Mouse (Mus musculus): ENCODE results near the gene Rab11fip2. TPM values are rescaled to one million over a fixed set of nuclear protein-coding genes. Genes with fewer than 3 reads are reported as not detected.

Rab11fip2 gene
- polyA plus RNA-seq, 1 experiment from 2014 or later, result 7.2 TPM

GRCm38 (mm10) chr19:59905296-59906081 is 38.0 kb downstream of the Rab11fip2 start:
- Histone ChIP-seq H3K27me3 (ENCODE audit: insufficient read depth, low read length) (no peaks in the 10 kb centered on the region), H3K4me1 (replicated peaks; ENCODE audit: insufficient read depth, low read length) (no peaks in the 10 kb centered on the region), H3K27ac (no peak overlapping the region), H3K4me3 (replicated peaks; ENCODE audit: low read depth, low read length) (no peak overlapping the region), H3K36me3 (ENCODE audit: insufficient read depth, low read length) (peaks cover 15% of the 10 kb centered on the region), H3K9me3 (replicated peaks; ENCODE audit: low read length) (no peaks in the 10 kb centered on the region), H3K4me2 (ENCODE audit: low read length) (no peak overlapping the region), H3K9ac (ENCODE audit: low read depth, low read length) (no peak overlapping the region)
- DNase-seq (ENCODE audit: low spot score), result no peak
- TF ChIP-seq CTCF (IDR thresholded peaks at IDR 0.05; ENCODE audit: low read depth), result no peak
- WGBS, result 59% methylated on average over 1 of the region's 1 CpGs
- no peak for ATAC-seq (replicated peaks; ENCODE audit: low FRiP score, low read depth)

GRCm38 (mm10) chr19:59899965-59900364 is 43.5 kb downstream of the Rab11fip2 start:
- no peak for DNase-seq (ENCODE audit: low spot score)
- Histone ChIP-seq H3K9me3 (replicated peaks; ENCODE audit: low read length) (no peaks in the 10 kb centered on the region), H3K4me2 (ENCODE audit: low read length) (no peak overlapping the region), H3K36me3 (ENCODE audit: insufficient read depth, low read length) (0 out of 2 replicates have a peak, but pooled peaks cover 3% of the 10 kb centered on the region), H3K4me1 (replicated peaks; ENCODE audit: insufficient read depth, low read length) (no peaks in the 10 kb centered on the region), H3K27ac (no peak overlapping the region), H3K27me3 (ENCODE audit: insufficient read depth, low read length) (no peaks in the 10 kb centered on the region), H3K9ac (ENCODE audit: low read depth, low read length) (no peak overlapping the region), H3K4me3 (replicated peaks; ENCODE audit: low read depth, low read length) (no peak overlapping the region)
- no peak for TF ChIP-seq CTCF (IDR thresholded peaks at IDR 0.05; ENCODE audit: low read depth)
- 92% methylated on average over 4 of the region's 4 CpGs for WGBS
- no peak for ATAC-seq (replicated peaks; ENCODE audit: low FRiP score, low read depth)

GRCm38 (mm10) chr19:59898301-59898700 is 45.2 kb downstream of the Rab11fip2 start:
- DNase-seq (ENCODE audit: low spot score), result no peak
- 75% methylated on average over 4 of the region's 4 CpGs for WGBS
- no peaks in the 10 kb centered on the region for H3K27me3 ChIP-seq (ENCODE audit: insufficient read depth, low read length)

GRCm38 (mm10) chr19:59889383-59889782 is 54.1 kb downstream of the Rab11fip2 start:
- no peak overlapping the region for H3K9ac ChIP-seq (ENCODE audit: low read depth, low read length)
- H3K4me2 ChIP-seq (ENCODE audit: low read length), result no peak overlapping the region
- H3K27me3 ChIP-seq (ENCODE audit: insufficient read depth, low read length), result no peaks in the 10 kb centered on the region
- DNase-seq (ENCODE audit: low spot score) (no peak), ATAC-seq (replicated peaks; ENCODE audit: low FRiP score, low read depth) (no peak)
- 78% methylated on average over 4 of the region's 4 CpGs for WGBS
- no peaks in the 10 kb centered on the region for H3K36me3 ChIP-seq (ENCODE audit: insufficient read depth, low read length)
- no peaks in the 10 kb centered on the region for H3K9me3 ChIP-seq (replicated peaks; ENCODE audit: low read length)
- H3K4me3 ChIP-seq (replicated peaks; ENCODE audit: low read depth, low read length), result no peak overlapping the region
- no peak for TF ChIP-seq CTCF (IDR thresholded peaks at IDR 0.05; ENCODE audit: low read depth)
- H3K27ac ChIP-seq, result no peak overlapping the region
- no peaks in the 10 kb centered on the region for H3K4me1 ChIP-seq (replicated peaks; ENCODE audit: insufficient read depth, low read length)

More at GRCm38 (mm10) chr19:59898301-59898700, 45.2 kb downstream of the Rab11fip2 start:
- no peak for ATAC-seq (replicated peaks; ENCODE audit: low FRiP score, low read depth)
- 0 out of 2 replicates have a peak, but pooled peaks cover 2% of the 10 kb centered on the region for H3K36me3 ChIP-seq (ENCODE audit: insufficient read depth, low read length)
- H3K27ac ChIP-seq, result no peak overlapping the region
- H3K9me3 ChIP-seq (replicated peaks; ENCODE audit: low read length), result no peaks in the 10 kb centered on the region
- no peak for TF ChIP-seq CTCF (IDR thresholded peaks at IDR 0.05; ENCODE audit: low read depth)
- no peak overlapping the region for H3K4me3 ChIP-seq (replicated peaks; ENCODE audit: low read depth, low read length)
- H3K4me2 ChIP-seq (ENCODE audit: low read length), result no peak overlapping the region
- H3K4me1 ChIP-seq (replicated peaks; ENCODE audit: insufficient read depth, low read length), result no peaks in the 10 kb centered on the region
- no peak overlapping the region for H3K9ac ChIP-seq (ENCODE audit: low read depth, low read length)

- no peaks in the 10 kb centered on the region for H3K36me3 ChIP-seq (ENCODE audit: insufficient read depth, low read length)
- H3K9ac ChIP-seq (ENCODE audit: low read depth, low read length), result no peak overlapping the region
- H3K4me3 ChIP-seq (replicated peaks; ENCODE audit: low read depth, low read length), result no peak overlapping the region
- no peaks in the 10 kb centered on the region for H3K9me3 ChIP-seq (replicated peaks; ENCODE audit: low read length)
- no peak for TF ChIP-seq CTCF (IDR thresholded peaks at IDR 0.05; ENCODE audit: low read depth)
- no peaks in the 10 kb centered on the region for H3K4me1 ChIP-seq (replicated peaks; ENCODE audit: insufficient read depth, low read length)
- H3K4me2 ChIP-seq (ENCODE audit: low read length), result no peak overlapping the region
- DNase-seq (ENCODE audit: low spot score) (no peak), ATAC-seq (replicated peaks; ENCODE audit: low FRiP score, low read depth) (no peak)
- 98% methylated on average over 2 of the region's 2 CpGs for WGBS
- no peak overlapping the region for H3K27ac ChIP-seq
- no peaks in the 10 kb centered on the region for H3K27me3 ChIP-seq (ENCODE audit: insufficient read depth, low read length)
Observed at GRCm38 (mm10) chr19:59888846-59889245, 54.6 kb downstream of the Rab11fip2 start.

- no peaks in the 10 kb centered on the region for H3K4me1 ChIP-seq (replicated peaks; ENCODE audit: insufficient read depth, low read length)
- no peak overlapping the region for H3K4me2 ChIP-seq (ENCODE audit: low read length)
- no peaks in the 10 kb centered on the region for H3K36me3 ChIP-seq (ENCODE audit: insufficient read depth, low read length)
- no peak for TF ChIP-seq CTCF (IDR thresholded peaks at IDR 0.05; ENCODE audit: low read depth)
- no peaks in the 10 kb centered on the region for H3K9me3 ChIP-seq (replicated peaks; ENCODE audit: low read length)
- no peak overlapping the region for H3K4me3 ChIP-seq (replicated peaks; ENCODE audit: low read depth, low read length)
- WGBS, result 68% methylated on average over 2 of the region's 2 CpGs
- ATAC-seq (replicated peaks; ENCODE audit: low FRiP score, low read depth) (no peak), DNase-seq (ENCODE audit: low spot score) (no peak)
- no peaks in the 10 kb centered on the region for H3K27me3 ChIP-seq (ENCODE audit: insufficient read depth, low read length)
- H3K27ac ChIP-seq, result no peak overlapping the region
- no peak overlapping the region for H3K9ac ChIP-seq (ENCODE audit: low read depth, low read length)
Observed at GRCm38 (mm10) chr19:59887866-59888265, 55.6 kb downstream of the Rab11fip2 start.

Data from kidney, postnatal 0 days (tissue).